In genomic region chr1:14485746-14486145, GRCm38 (mm10) we compare ENCODE assay signal across 24 mouse cellular contexts.
DNase-seq lines count a peak whose midpoint lies in the region; ATAC-seq and TF ChIP-seq lines count a peak whose summit lies in the region.
"Had no signal": no experiment of that assay in that cellular context is flagged by ENCODE, and none has a peak within 500 bp of the region (broad histone marks: within the 10 kb centered on the region; RNA-seq: fewer than 3 reads in every experiment).

No protein-coding gene starts in this region.

- DNase-seq in forebrain, embryonic 10.5 days (ENCODE audit: extremely low spot score, low spot score), result no peak
- DNase-seq in forebrain, postnatal 0 days, result no peak
- no peak for DNase-seq in MEL (ENCODE audit: low read depth, low spot score)
- peak; percentile 20 for DNase-seq in brain, embryonic 14.5 days (ENCODE audit: low read depth)
- peak; percentile 70 for DNase-seq in embryonic facial prominence, embryonic 11.5 days (ENCODE audit: low spot score)
- DNase-seq in cerebellum, adult 2 months, result no peak
- no peak for DNase-seq in cerebellum, adult 11 months
- DNase-seq: adrenal gland, adult 2 months; adrenal gland, postnatal 10 days; adrenal gland, postnatal 25 days; B cell, adult 2 months; cerebellum, adult 18-20 months; cerebellum, adult 9-10 months; cerebellum, postnatal 10 days; cerebellum, postnatal 25 days had no signal

- peaks cover 10% of the 10 kb centered on the region; the same call in 1 of the 2 replicates for H3K4me1 ChIP-seq in forebrain, embryonic 10.5 days
- H3K4me1 ChIP-seq in forebrain, postnatal 0 days (ENCODE audit: insufficient read depth), result no peaks in the 10 kb centered on the region
- H3K4me1 ChIP-seq in MEL (ENCODE audit: control insufficient read depth in 1 of 2, insufficient read depth in 2 of 2, low read length in 2 of 2), result peaks cover 17 to 22% of the 10 kb centered on the region in 2 experiments
- H3K4me1 ChIP-seq in embryonic facial prominence, embryonic 11.5 days (ENCODE audit: control insufficient read depth, insufficient read depth, low read length), result no peaks in the 10 kb centered on the region; the same call in 1 of the 2 replicates
- H3K4me1 ChIP-seq in cerebellum, adult 2 months (ENCODE audit: control insufficient read depth, insufficient read depth, low read length), result no peaks in the 10 kb centered on the region
- H3K4me1 ChIP-seq: forebrain, embryonic 12.5 days had no signal

- H3K4me3 ChIP-seq in forebrain, embryonic 10.5 days, result no peak overlapping the region
- no peak overlapping the region for H3K4me3 ChIP-seq in forebrain, postnatal 0 days (ENCODE audit: low read depth, low read length)
- H3K4me3 ChIP-seq in MEL (ENCODE audit: control insufficient read depth in 1 of 2, insufficient read depth in 1 of 2, low read depth in 2 of 2, low read length in 2 of 2), result no peak overlapping the region
- H3K4me3 ChIP-seq in embryonic facial prominence, embryonic 11.5 days (ENCODE audit: low read depth, low read length), result no peak overlapping the region
- H3K4me3 ChIP-seq in cerebellum, adult 2 months (replicated peaks; ENCODE audit: insufficient read depth, low read depth, low read length), result no peak overlapping the region
- H3K4me3 ChIP-seq: embryonic facial prominence, embryonic 12.5 days; forebrain, embryonic 12.5 days had no signal

- WGBS in forebrain, embryonic 10.5 days, result 53% methylated on average over 2 of the region's 2 CpGs
- 41% methylated on average over 2 of the region's 2 CpGs for whole genome bisulfite sequencing in forebrain, postnatal 0 days
- WGBS in embryonic facial prominence, embryonic 11.5 days, result 21% methylated on average over 2 of the region's 2 CpGs
- 67% methylated on average over 2 of the region's 2 CpGs for WGBS in cerebellum, adult 2 months

- no peaks in the 10 kb centered on the region for H3K9me3 ChIP-seq in forebrain, embryonic 10.5 days
- H3K9me3 ChIP-seq in forebrain, postnatal 0 days (ENCODE audit: low read length), result no peaks in the 10 kb centered on the region
- H3K9me3 ChIP-seq in MEL (replicated peaks; ENCODE audit: insufficient read depth, low read length), result no peaks in the 10 kb centered on the region
- H3K9me3 ChIP-seq in embryonic facial prominence, embryonic 11.5 days (replicated peaks; ENCODE audit: control insufficient read depth, low read length), result no peaks in the 10 kb centered on the region
- H3K9me3 ChIP-seq: embryonic facial prominence, embryonic 12.5 days; forebrain, embryonic 12.5 days; G1E had no signal

- no peaks in the 10 kb centered on the region for H3K27me3 ChIP-seq in forebrain, embryonic 10.5 days (ENCODE audit: poor library complexity, severe bottlenecking)
- no peaks in the 10 kb centered on the region for H3K27me3 ChIP-seq in forebrain, postnatal 0 days (ENCODE audit: insufficient read depth, low read length)
- H3K27me3 ChIP-seq in MEL (ENCODE audit: control insufficient read depth in 1 of 2, insufficient read depth in 2 of 2, low read length in 2 of 2), result no peaks in the 10 kb centered on the region
- no peaks in the 10 kb centered on the region for H3K27me3 ChIP-seq in embryonic facial prominence, embryonic 11.5 days (ENCODE audit: control insufficient read depth, insufficient read depth, low read length)
- no peaks in the 10 kb centered on the region for H3K27me3 ChIP-seq in cerebellum, adult 2 months (ENCODE audit: control insufficient read depth, insufficient read depth, low read length)
- H3K27me3 ChIP-seq: CH12.LX; embryonic facial prominence, embryonic 12.5 days; forebrain, embryonic 12.5 days; Patski had no signal

- no peak for TF ChIP-seq POLR2A in MEL (IDR thresholded peaks at IDR 0.05; ENCODE audit: control insufficient read depth in 1 of 2, insufficient read depth in 1 of 2, low read depth in 1 of 2, low read length in 2 of 2, poor library complexity in 1 of 2)
- no peak for TF ChIP-seq POLR2A in brain, embryonic 14.5 days (IDR thresholded peaks at IDR 0.05; ENCODE audit: borderline replicate concordance, extremely low read depth, insufficient read depth, insufficient read length, poor library complexity, severe bottlenecking)
- TF ChIP-seq POLR2A in cerebellum, adult 2 months (IDR thresholded peaks at IDR 0.05; ENCODE audit: borderline replicate concordance, insufficient read depth, low read length), result no peak

- ATAC-seq in forebrain, postnatal 0 days, result no peak
- no peak for ATAC-seq in embryonic facial prominence, embryonic 11.5 days (replicated peaks; ENCODE audit: insufficient number of reproducible peaks, low FRiP score, low TSS enrichment, low read depth)
- ATAC-seq: activated CD4-positive, CD25-positive, alpha-beta regulatory T cell, adult 4 months; CD4-positive, CD25-positive, alpha-beta regulatory T cell, adult 4 months; forebrain, embryonic 14.5 days; forebrain, embryonic 16.5 days; Patski had no signal

- H3K27ac ChIP-seq in forebrain, embryonic 10.5 days, result 0 out of 2 replicates have a peak overlapping the region, but pooled peaks have one; percentile 30
- H3K27ac ChIP-seq in forebrain, postnatal 0 days (ENCODE audit: low read depth, low read length), result no peak overlapping the region
- peak overlapping the region; percentile 91 for H3K27ac ChIP-seq in MEL (ENCODE audit: control insufficient read depth, low read depth, low read length)
- H3K27ac ChIP-seq in embryonic facial prominence, embryonic 11.5 days (replicated peaks; ENCODE audit: low read depth, low read length), result no peak overlapping the region
- no peak overlapping the region for H3K27ac ChIP-seq in cerebellum, adult 2 months (ENCODE audit: insufficient read depth, low read length)
- H3K27ac ChIP-seq: embryonic facial prominence, embryonic 12.5 days; forebrain, embryonic 12.5 days had no signal

- no peak overlapping the region for H3K9ac ChIP-seq in forebrain, postnatal 0 days
- no peak overlapping the region for H3K9ac ChIP-seq in MEL (ENCODE audit: control insufficient read depth, low read depth, low read length, poor library complexity, severe bottlenecking)
- H3K9ac ChIP-seq in embryonic facial prominence, embryonic 11.5 days (replicated peaks; ENCODE audit: low read length), result no peak overlapping the region
- H3K9ac ChIP-seq: embryonic facial prominence, embryonic 12.5 days; forebrain, embryonic 12.5 days had no signal

- TF ChIP-seq CTCF in forebrain, postnatal 0 days (IDR thresholded peaks at IDR 0.05; ENCODE audit: low read depth), result no peak
- no peak for TF ChIP-seq CTCF in MEL (IDR thresholded peaks at IDR 0.05 in 2 of 3, conservative IDR thresholded peaks at IDR 0.05 in 1 of 3; ENCODE audit: control insufficient read depth in 1 of 3, insufficient read depth in 1 of 3, low read depth in 2 of 3, low read length in 3 of 3, poor library complexity in 1 of 3, severe bottlenecking in 1 of 3)
- no peak for TF ChIP-seq CTCF in brain, embryonic 14.5 days (IDR thresholded peaks at IDR 0.05; ENCODE audit: borderline replicate concordance, extremely low read depth, insufficient read depth, insufficient read length)
- no peak for TF ChIP-seq CTCF in cerebellum, adult 2 months (IDR thresholded peaks at IDR 0.05; ENCODE audit: borderline replicate concordance, insufficient read depth, low read depth, low read length)

- no peak for TF ChIP-seq RAD21 in MEL (IDR thresholded peaks at IDR 0.05; ENCODE audit: low read depth, low read length)

- no peak overlapping the region for H3K4me2 ChIP-seq in forebrain, postnatal 0 days (ENCODE audit: low read depth)
- no peak overlapping the region for H3K4me2 ChIP-seq in embryonic facial prominence, embryonic 11.5 days (ENCODE audit: low read depth, low read length)
- H3K4me2 ChIP-seq: embryonic facial prominence, embryonic 12.5 days; forebrain, embryonic 12.5 days had no signal

- H3K79me2 ChIP-seq in MEL (ENCODE audit: control insufficient read depth, insufficient read depth, low read length, poor library complexity), result no peaks in the 10 kb centered on the region

- TF ChIP-seq EP300 in MEL (IDR thresholded peaks at IDR 0.05; ENCODE audit: low read depth in 1 of 2, low read length in 2 of 2), result no peak

- H3K36me3 ChIP-seq in forebrain, embryonic 10.5 days (replicated peaks), result no peaks in the 10 kb centered on the region
- no peaks in the 10 kb centered on the region for H3K36me3 ChIP-seq in forebrain, postnatal 0 days (ENCODE audit: insufficient read depth)
- peaks cover 0 to 32% of the 10 kb centered on the region in 2 experiments; a peak in 2 of 4 replicates for H3K36me3 ChIP-seq in MEL (ENCODE audit: control insufficient read depth in 1 of 2, insufficient read depth in 2 of 2, low read length in 2 of 2)
- H3K36me3 ChIP-seq in embryonic facial prominence, embryonic 11.5 days (replicated peaks; ENCODE audit: control insufficient read depth, insufficient read depth, low read depth, low read length), result no peaks in the 10 kb centered on the region
- H3K36me3 ChIP-seq: embryonic facial prominence, embryonic 12.5 days; forebrain, embryonic 12.5 days; G1E had no signal

TF ChIP-seq in MEL, 35 proteins besides CTCF, POLR2A, EP300 and RAD21:
- TF ChIP-seq SMC3 (IDR thresholded peaks at IDR 0.05; ENCODE audit: low read depth, low read length), result no peak
- no peak for TF ChIP-seq BHLHE40 (IDR thresholded peaks at IDR 0.05; ENCODE audit: borderline replicate concordance, low read depth, low read length)
- TF ChIP-seq MAZ (IDR thresholded peaks at IDR 0.05; ENCODE audit: low read depth, low read length), result no peak
- TF ChIP-seq MXI1 (IDR thresholded peaks at IDR 0.05; ENCODE audit: low read depth, low read length), result no peak
- TF ChIP-seq POLR2AphosphoS2 (IDR thresholded peaks at IDR 0.05; ENCODE audit: low read length), result no peak
- TF ChIP-seq GABPA (IDR thresholded peaks at IDR 0.05; ENCODE audit: low read depth, low read length), result no peak
- TF ChIP-seq TCF12 (IDR thresholded peaks at IDR 0.05; ENCODE audit: low read depth, low read length), result no peak
- TF ChIP-seq E2F4 (IDR thresholded peaks at IDR 0.05; ENCODE audit: borderline replicate concordance, low read depth, low read length), result no peak
- TF ChIP-seq ZNF384 (IDR thresholded peaks at IDR 0.05; ENCODE audit: low read depth, low read length), result no peak
- no peak for TF ChIP-seq MEF2A (IDR thresholded peaks at IDR 0.05; ENCODE audit: extremely low read depth, insufficient replicate concordance, low read depth, low read length, poor library complexity, severe bottlenecking)

Comparison
In these comparisons a context has a peak if more than half of its experiments do, and no peak if none do; other contexts are left out.
1. H3K27ac ChIP-seq: peak in forebrain, embryonic 10.5 days (single experiment) and MEL (single experiment); none in forebrain, postnatal 0 days (single experiment), embryonic facial prominence, embryonic 11.5 days (single experiment) and cerebellum, adult 2 months (single experiment).
2. DNase-seq: peak in brain, embryonic 14.5 days (single experiment) and embryonic facial prominence, embryonic 11.5 days (single experiment); none in forebrain, embryonic 10.5 days (single experiment), forebrain, postnatal 0 days (single experiment), MEL (single experiment), cerebellum, adult 2 months (0 of 2) and cerebellum, adult 11 months (single experiment).